Mouse (Mus musculus) liver, embryonic 14.5 days (tissue): ENCODE results near the gene Efl1.

Source experiments
- CTCF ChIP-seq: IDR thresholded peaks from 2 replicates; pipeline ENCODE4 v1.5.1; 2016; ENCODE audit warnings: antibody characterized with exemption, low read depth, control low read depth
- EP300 ChIP-seq: IDR thresholded peaks from 2 replicates; pipeline ENCODE4 v1.6.1; 2016; ENCODE audit warnings: antibody characterized with exemption, low read depth

GRCm38 (mm10) chr7:82766623-82767022 lies 118.2 kb downstream of the Efl1 start:
- TF ChIP-seq CTCF (no peak), EP300 (no peak)
